Mouse (Mus musculus): Measurements from ENCODE around the gene Gdf10. TPM values are rescaled to one million over a fixed set of nuclear protein-coding genes. Genes with fewer than 3 reads are reported as not detected.
A peak's percentile ranks its signal among the peaks of the same experiment; 100 is the strongest.

The Gdf10 gene
- polyA plus RNA-seq (2016; fragmentation: Nextera tagmentation; extraction: Ambion mirVana) = 0.83 and 0.92 TPM in 2 replicates

DNA sequence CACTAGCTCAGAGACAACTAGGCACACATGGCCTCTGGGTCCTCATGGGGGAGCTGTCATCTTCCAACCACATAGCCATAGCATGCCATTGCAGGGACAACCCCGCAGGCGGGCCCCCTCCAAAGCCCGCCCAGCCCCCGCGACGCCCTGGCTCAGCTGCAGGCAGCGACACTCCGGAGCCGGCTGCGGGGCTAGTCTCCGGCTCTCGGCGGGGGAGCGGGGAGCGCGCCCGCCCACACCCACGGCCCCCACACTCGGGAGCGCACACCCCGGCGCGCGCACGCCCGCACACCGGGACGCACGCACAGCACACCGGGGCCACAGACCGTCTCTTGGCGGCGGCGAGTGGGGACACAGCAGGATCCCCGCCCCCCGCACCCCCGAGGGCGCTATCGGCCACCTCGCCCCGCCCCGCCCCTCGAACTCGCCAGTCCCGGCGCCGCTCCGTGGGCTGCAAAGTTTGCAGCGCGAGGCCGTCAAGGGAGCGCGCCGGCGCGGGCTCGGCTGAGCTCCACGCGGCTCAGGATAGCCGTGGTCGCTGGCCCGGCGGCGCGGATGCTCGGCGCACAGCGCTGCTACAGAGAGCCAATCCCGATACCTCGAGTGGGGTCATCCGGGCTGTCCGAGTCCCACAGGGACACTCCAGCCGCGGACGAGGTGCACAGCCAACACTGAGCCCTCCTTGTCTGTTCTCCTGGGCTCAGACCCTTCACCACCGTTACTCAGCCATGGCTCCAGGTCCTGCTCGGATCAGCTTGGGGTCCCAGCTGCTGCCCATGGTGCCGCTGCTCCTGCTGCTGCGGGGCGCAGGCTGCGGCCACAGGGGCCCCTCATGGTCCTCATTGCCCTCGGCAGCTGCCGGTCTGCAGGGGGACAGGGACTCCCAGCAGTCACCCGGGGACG, at the start of gene Gdf10:
Gene Gdf10 (plus strand): TSS at position 420 of the 903 bp plus-strand sequence.
- H3K27ac ChIP-seq (replicated peaks) = peak within 1 kb of the TSS; percentile 67; the same call in 1 of the 2 replicates
- DNase-seq (ENCODE audit: low spot score) = peak; percentile 67
- H3K4me1 ChIP-seq = peaks cover 33% of the 10 kb centered on the region
- peak within 1 kb of the TSS; percentile 68 for H3K4me3 ChIP-seq
- under 1% methylated on average over 85 of the region's 85 CpGs for WGBS
- no peaks in the 10 kb centered on the region for H3K36me3 ChIP-seq (replicated peaks)
- peaks cover 100% of the 10 kb centered on the region for H3K27me3 ChIP-seq (replicated peaks; ENCODE audit: low read depth, poor library complexity, severe bottlenecking)
- no peaks in the 10 kb centered on the region for H3K9me3 ChIP-seq

DNA sequence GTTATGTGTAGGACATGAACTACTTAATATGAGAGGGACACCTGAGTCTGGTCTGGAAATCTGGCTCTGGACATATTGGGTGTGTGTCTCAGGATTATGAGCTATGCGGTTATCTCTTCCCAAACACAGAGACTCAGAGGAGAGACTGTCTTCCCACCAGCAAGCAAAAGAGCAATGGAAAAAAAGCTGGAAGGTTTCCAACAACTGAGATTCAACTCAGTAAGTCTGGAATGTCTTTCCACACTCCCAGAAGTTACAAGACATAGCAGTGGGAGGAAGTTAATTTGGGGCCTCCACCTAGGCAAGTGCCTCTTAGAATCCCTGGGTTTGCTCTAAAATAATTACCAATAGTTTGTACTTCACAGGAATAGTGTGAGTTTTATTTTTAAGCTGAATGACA, 44.6 kb upstream of the Gdf10 start:
- DNase-seq (ENCODE audit: low spot score) = no peak
- no peak overlapping the region for H3K27ac ChIP-seq (replicated peaks)
- H3K27me3 ChIP-seq (replicated peaks; ENCODE audit: low read depth, poor library complexity, severe bottlenecking) = no peaks in the 10 kb centered on the region
- peaks cover 5% of the 10 kb centered on the region; the same call in 1 of the 2 replicates for H3K4me1 ChIP-seq
- no peaks in the 10 kb centered on the region for H3K36me3 ChIP-seq (replicated peaks)
- H3K9me3 ChIP-seq = no peaks in the 10 kb centered on the region
- H3K4me3 ChIP-seq = no peak overlapping the region
- 91% methylated on average over 1 of the region's 1 CpGs for WGBS

DNA sequence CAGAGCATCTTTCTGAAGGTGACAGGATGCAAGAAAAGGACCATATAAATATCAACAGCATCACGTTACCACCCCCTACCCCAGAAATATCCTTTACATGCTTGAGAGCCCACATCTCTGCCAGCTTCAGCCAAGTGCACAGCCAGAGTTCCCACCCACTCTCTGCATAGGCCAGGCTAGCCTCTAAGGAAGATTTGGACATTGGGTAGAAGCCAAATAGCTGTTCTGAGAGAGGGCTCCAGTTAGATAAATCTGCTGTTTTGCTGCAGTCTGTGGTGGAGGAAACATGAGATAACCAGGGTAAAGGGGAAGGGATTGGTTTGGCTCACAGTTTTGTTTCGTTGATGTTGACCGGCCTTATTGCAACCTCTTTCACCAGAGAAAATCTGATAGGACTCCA, 43.2 kb upstream of the Gdf10 start:
- H3K9me3 ChIP-seq = no peaks in the 10 kb centered on the region
- H3K27me3 ChIP-seq (replicated peaks; ENCODE audit: low read depth, poor library complexity, severe bottlenecking) = no peaks in the 10 kb centered on the region
- no peak overlapping the region for H3K4me3 ChIP-seq
- DNase-seq (ENCODE audit: low spot score) = no peak
- H3K36me3 ChIP-seq (replicated peaks) = no peaks in the 10 kb centered on the region
- H3K4me1 ChIP-seq = peaks cover 5% of the 10 kb centered on the region; the same call in 1 of the 2 replicates
- H3K27ac ChIP-seq (replicated peaks) = no peak overlapping the region
- 91% methylated on average over 3 of the region's 3 CpGs for WGBS

DNA sequence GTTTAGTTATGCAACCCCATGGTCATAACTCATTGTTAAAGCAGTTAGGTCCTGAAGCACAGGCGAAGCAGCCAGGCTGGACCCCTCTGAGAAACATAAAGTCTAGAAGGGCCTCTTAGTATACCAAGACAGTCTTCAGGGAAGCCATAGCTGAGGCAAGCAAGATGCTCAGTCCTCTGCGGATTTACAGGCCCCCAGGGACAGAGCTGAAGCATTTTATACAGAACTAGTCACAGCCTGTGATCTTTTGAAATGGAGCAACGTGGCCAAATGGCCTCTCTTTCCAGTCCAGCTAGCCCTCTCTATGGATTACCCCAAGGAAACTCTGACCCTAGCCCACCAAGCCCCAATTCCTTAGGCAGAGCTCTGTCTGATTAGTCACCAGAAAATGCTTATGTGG, 41.9 kb upstream of the Gdf10 start:
- Histone ChIP-seq H3K4me3 (no peak overlapping the region), H3K9me3 (no peaks in the 10 kb centered on the region)
- WGBS = 76% methylated on average over 3 of the region's 3 CpGs

DNA sequence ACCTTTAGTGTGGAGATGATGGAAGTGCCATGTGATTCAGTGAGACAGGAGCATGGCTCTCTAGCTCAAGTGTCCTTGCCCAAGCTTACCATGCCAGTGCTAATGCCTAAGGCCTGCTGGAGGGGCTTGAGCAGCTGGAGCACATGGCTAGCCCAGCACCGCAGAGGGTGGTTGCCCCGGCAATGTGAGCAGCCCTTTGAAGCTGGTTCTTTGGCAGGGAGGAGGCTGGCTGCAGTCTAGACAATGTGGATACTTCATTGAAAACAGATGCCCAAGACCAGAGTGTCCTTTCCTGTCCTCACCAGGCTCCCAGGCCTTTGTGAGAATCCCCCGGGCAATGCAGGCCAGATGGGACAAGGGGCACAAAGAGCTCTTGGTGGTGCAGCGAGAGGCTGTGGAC, 40.3 kb upstream of the Gdf10 start:
- WGBS = 34% methylated on average over 4 of the region's 4 CpGs
- Histone ChIP-seq H3K27ac (replicated peaks) (no peak overlapping the region), H3K36me3 (replicated peaks) (no peaks in the 10 kb centered on the region), H3K9me3 (no peaks in the 10 kb centered on the region), H3K4me3 (no peak overlapping the region), H3K4me1 (peaks cover 5% of the 10 kb centered on the region; the same call in 1 of the 2 replicates), H3K27me3 (replicated peaks; ENCODE audit: low read depth, poor library complexity, severe bottlenecking) (no peaks in the 10 kb centered on the region)
- DNase-seq (ENCODE audit: low spot score) = peak; percentile 27

More for the DNA sequence above, 41.9 kb upstream of the Gdf10 start:
- Histone ChIP-seq H3K4me1 (peaks cover 5% of the 10 kb centered on the region; the same call in 1 of the 2 replicates), H3K27ac (replicated peaks) (no peak overlapping the region), H3K36me3 (replicated peaks) (no peaks in the 10 kb centered on the region), H3K27me3 (replicated peaks; ENCODE audit: low read depth, poor library complexity, severe bottlenecking) (no peaks in the 10 kb centered on the region)
- DNase-seq (ENCODE audit: low spot score) = no peak

DNA sequence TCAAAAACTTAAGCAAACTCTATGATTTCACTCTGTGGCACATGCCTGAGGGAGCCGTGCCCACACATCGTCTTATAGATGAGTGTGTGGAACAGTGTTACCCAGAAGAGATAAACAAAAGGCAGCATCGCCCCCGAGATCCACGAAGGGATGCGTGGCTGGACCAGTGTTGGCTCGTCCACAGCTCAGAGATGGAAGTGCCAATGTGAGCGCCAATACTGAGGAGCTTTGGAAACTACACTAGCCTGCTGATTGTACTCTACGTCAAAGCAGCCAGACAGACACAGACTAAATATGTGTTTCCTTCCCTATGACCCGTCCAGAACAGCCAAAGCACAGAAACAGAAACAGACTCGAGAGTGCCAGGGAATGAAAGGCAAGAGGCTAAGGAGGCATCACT, 37.9 kb upstream of the Gdf10 start:
- H3K27ac ChIP-seq (replicated peaks) = no peak overlapping the region
- no peaks in the 10 kb centered on the region for H3K9me3 ChIP-seq
- 85% methylated on average over 11 of the region's 11 CpGs for WGBS
- H3K4me3 ChIP-seq = no peak overlapping the region
- H3K4me1 ChIP-seq = peaks cover 8% of the 10 kb centered on the region
- no peaks in the 10 kb centered on the region for H3K27me3 ChIP-seq (replicated peaks; ENCODE audit: low read depth, poor library complexity, severe bottlenecking)
- H3K36me3 ChIP-seq (replicated peaks) = no peaks in the 10 kb centered on the region
- DNase-seq (ENCODE audit: low spot score) = no peak

DNA sequence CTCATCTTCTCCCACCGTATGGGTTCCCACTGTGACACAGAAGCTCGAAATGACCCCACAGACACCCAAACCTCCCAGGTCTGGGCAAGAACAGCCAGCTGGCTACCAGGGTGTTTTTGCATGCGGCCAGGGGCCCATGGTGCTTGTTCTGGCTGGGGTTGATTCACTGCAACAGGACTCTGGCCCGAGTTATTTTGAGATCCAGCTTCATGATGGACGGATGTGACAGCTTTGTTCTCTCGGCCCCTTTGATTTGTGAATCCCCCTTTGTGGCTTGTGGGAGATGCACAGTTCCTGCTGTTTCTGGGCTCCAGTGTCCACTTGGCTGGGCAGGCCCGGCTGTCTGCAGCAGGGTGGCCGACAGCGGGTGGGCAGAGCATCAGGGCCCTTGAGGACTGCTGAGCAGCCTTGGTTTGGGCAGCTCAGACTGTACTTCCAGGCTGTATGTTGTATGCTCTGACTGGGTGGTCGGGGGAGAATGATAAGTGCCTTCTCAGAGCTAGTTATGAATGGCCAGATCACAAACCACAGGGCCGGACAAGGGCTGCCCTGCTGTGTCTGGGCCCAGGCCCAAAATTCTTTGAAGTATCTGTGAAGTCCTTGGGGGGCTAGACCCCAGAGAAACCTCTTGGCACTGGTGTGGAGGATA, 34.9 kb upstream of the Gdf10 start:
- Histone ChIP-seq H3K36me3 (replicated peaks) (no peaks in the 10 kb centered on the region), H3K4me1 (peaks cover 4% of the 10 kb centered on the region; the same call in 1 of the 2 replicates), H3K4me3 (no peak overlapping the region), H3K9me3 (no peaks in the 10 kb centered on the region), H3K27me3 (replicated peaks; ENCODE audit: low read depth, poor library complexity, severe bottlenecking) (no peaks in the 10 kb centered on the region), H3K27ac (replicated peaks) (no peak overlapping the region)
- WGBS = 75% methylated on average over 11 of the region's 11 CpGs
- DNase-seq (ENCODE audit: low spot score) = no peak

DNA sequence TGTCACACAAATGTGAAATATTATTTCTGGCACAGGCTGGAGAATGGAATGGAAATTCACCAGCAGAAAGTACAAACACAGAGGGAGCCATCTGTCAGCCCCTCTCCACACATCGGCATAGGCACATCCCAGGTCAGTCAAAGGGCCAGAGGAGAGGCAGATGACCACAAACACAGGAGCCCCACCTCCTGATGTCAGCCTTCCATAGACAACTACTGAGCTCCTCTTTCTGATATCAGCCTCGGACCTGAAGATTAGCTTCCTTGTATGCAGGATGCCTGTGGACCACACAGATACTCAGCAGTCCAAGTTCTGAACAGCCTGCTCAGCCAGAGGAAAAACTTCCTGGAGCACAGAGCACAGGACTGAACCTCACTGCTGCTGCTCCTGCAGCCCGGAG, 33.4 kb upstream of the Gdf10 start:
- no peaks in the 10 kb centered on the region for H3K9me3 ChIP-seq
- H3K4me3 ChIP-seq = no peak overlapping the region
- H3K4me1 ChIP-seq = peaks cover 4% of the 10 kb centered on the region; the same call in 1 of the 2 replicates
- no peaks in the 10 kb centered on the region for H3K27me3 ChIP-seq (replicated peaks; ENCODE audit: low read depth, poor library complexity, severe bottlenecking)
- H3K36me3 ChIP-seq (replicated peaks) = no peaks in the 10 kb centered on the region
- H3K27ac ChIP-seq (replicated peaks) = no peak overlapping the region
- WGBS = 85% methylated on average over 3 of the region's 3 CpGs
- no peak for DNase-seq (ENCODE audit: low spot score)

DNA sequence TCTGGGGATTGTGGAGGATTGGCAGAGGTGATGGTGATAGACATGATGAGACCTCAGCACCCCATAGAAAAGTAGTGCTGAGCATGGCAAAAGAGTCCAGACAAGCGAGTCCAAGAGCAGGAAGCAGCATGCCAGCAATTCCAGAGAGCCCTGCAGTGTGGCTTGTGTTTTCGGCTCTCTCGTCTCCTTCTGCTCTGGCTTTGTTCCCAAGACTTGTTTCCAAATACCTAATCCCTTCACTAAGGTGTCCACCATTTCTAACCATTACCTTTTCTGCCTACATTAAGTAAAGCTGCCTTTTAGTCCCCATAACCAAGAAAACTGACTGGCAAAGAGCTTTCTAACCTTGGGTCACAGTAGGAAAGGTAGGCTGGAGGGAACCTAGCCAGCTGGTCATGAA, 31.9 kb upstream of the Gdf10 start:
- Histone ChIP-seq H3K36me3 (replicated peaks) (no peaks in the 10 kb centered on the region), H3K4me1 (peaks cover 8% of the 10 kb centered on the region), H3K9me3 (no peaks in the 10 kb centered on the region), H3K27me3 (replicated peaks; ENCODE audit: low read depth, poor library complexity, severe bottlenecking) (no peaks in the 10 kb centered on the region), H3K4me3 (no peak overlapping the region), H3K27ac (replicated peaks) (no peak overlapping the region)
- WGBS = 85% methylated on average over 3 of the region's 3 CpGs
- DNase-seq (ENCODE audit: low spot score) = no peak

DNA sequence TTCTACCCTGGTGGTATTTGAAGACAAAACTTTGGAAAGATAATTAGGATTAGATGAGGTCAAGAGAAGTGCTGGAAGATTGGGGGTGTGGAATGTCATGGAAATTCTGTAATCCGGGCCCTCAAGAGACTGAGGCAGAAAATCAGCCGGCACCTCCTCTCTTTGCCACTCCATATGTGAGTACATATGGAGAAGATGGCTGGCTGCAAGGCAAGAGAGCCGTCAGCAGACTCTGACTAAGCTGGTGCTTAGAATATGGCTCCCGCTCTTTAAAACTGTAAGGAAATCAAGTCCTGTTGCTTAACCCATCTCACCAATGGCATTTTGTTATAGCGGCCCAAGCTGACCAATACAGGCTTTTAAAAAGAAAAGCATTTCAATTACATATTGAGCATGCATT, 27.6 kb upstream of the Gdf10 start:
- peaks cover 15% of the 10 kb centered on the region for H3K4me1 ChIP-seq

DNA sequence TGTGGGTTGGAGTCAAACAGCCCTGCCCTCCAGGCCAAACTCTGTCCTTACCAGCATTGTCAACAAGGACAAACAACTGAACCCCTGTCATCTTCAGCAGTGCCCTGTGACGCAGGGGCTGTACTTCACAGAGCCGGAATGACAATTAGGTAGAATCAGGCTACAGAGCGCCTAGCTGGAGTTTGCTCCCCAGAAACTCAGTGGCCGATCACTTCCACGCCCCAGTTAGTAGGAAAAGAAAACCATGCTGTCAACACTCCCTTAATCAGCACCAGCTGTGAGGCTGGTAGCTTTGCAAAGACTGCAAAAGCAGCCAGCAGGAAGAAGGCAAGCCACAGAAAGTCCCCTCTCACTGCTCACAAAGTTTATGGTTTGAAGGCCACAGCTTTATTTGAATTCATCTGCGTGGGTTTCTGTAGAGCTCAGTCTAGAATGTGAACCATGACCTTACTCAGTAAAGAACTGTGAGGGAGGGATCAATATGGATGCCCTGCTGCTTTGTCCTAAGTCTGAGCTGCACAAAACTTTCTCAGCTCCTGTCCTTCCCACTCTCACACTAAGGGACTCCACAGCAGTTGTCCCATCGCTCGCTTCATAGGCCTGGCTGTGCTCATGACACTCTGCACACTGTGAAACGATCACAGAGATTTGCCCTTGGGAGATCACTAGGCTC, 26.6 kb upstream of the Gdf10 start:
- WGBS = 25% methylated on average over 9 of the region's 9 CpGs
- peak; percentile 72 for DNase-seq (ENCODE audit: low spot score)
- peak overlapping the region; percentile 71 for H3K27ac ChIP-seq (replicated peaks)

More for the DNA sequence above, 27.6 kb upstream of the Gdf10 start:
- Histone ChIP-seq H3K9me3 (no peaks in the 10 kb centered on the region), H3K36me3 (replicated peaks) (no peaks in the 10 kb centered on the region), H3K4me3 (no peak overlapping the region), H3K27ac (replicated peaks) (no peak overlapping the region), H3K27me3 (replicated peaks; ENCODE audit: low read depth, poor library complexity, severe bottlenecking) (0 out of 2 replicates have a peak, but pooled peaks cover 17% of the 10 kb centered on the region)
- WGBS = 75% methylated on average over 5 of the region's 5 CpGs
- DNase-seq (ENCODE audit: low spot score) = no peak

DNA sequence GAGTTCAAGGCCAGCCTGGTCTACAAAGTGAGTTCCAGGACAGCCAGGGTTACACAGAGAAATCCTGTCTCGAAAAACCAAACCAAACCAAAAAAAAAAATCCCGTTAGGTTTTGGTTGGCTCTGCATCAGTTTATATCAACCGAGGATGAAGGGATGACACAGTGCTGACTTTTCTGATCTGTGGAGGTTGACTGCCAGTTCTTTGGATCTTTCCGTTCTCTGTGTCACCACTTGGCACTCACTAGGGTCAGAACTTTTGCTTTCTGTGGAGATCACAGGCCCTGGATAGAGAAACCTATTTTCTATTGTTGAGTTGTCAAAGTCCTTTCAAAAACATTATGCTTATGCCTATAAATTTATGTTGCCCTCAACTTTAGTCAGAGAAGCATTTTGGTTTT, 20.6 kb upstream of the Gdf10 start:
- no peak for DNase-seq (ENCODE audit: low spot score)
- WGBS = 93% methylated on average over 4 of the region's 4 CpGs
- Histone ChIP-seq H3K4me3 (no peak overlapping the region), H3K36me3 (replicated peaks) (no peaks in the 10 kb centered on the region), H3K9me3 (no peaks in the 10 kb centered on the region), H3K27me3 (replicated peaks; ENCODE audit: low read depth, poor library complexity, severe bottlenecking) (0 out of 2 replicates have a peak, but pooled peaks cover 21% of the 10 kb centered on the region), H3K27ac (replicated peaks) (no peak overlapping the region), H3K4me1 (no peaks in the 10 kb centered on the region)

More for the DNA sequence above, 26.6 kb upstream of the Gdf10 start:
- Histone ChIP-seq H3K36me3 (replicated peaks) (no peaks in the 10 kb centered on the region), H3K4me3 (no peak overlapping the region), H3K4me1 (peaks cover 15% of the 10 kb centered on the region), H3K27me3 (replicated peaks; ENCODE audit: low read depth, poor library complexity, severe bottlenecking) (0 out of 2 replicates have a peak, but pooled peaks cover 17% of the 10 kb centered on the region), H3K9me3 (no peaks in the 10 kb centered on the region)
